In the genomic region with DNA sequence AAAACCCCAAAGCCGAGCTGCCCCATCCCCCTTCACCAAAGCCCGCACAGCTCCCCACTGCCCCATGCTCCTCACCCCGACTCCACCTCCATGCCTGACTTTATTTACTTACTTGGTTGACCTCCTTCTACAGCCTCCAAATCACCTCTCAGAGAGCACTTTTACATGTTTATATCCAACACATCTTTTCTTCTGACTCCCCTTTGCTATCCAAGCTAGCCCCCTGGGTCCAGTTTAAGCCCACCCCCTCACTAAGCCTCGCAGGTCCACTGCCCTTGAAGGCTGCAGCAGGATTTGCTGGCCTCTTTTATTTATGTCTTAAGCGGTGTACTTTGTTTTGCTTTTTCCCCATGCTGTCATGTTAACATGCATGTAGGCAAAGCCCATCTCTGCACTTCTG, we compare ENCODE assay signal across 19 mouse cellular contexts. TPM values are rescaled to one million over a fixed set of nuclear protein-coding genes. Genes with fewer than 3 reads are reported as not detected.
A peak's percentile ranks its signal among the peaks of the same experiment; 100 is the strongest.
DNase-seq lines count a peak whose midpoint lies in the region; ATAC-seq lines count a peak whose summit lies in the region.
"Had no signal": no experiment of that assay in that cellular context is flagged by ENCODE, and none has a peak within 500 bp of the region (broad histone marks: within the 10 kb centered on the region; RNA-seq: fewer than 3 reads in every experiment).

No protein-coding gene starts in this region.

- H3K4me2 ChIP-seq in hindbrain, embryonic 14.5 days (replicated peaks): 0 out of 2 replicates have a peak overlapping the region, but pooled peaks have one; percentile 98
- peak overlapping the region; percentile 88; the same call in 1 of the 2 replicates for H3K4me2 ChIP-seq in hindbrain, embryonic 16.5 days (ENCODE audit: low read length)
- H3K4me2 ChIP-seq in intestine, embryonic 15.5 days (replicated peaks): peak overlapping the region; percentile 90
- H3K4me2 ChIP-seq: limb, embryonic 13.5 days; liver, embryonic 15.5 days had no signal

- H3K4me3 ChIP-seq in heart, embryonic 10.5 days: peak overlapping the region; percentile 66; the same call in 1 of the 2 replicates
- H3K4me3 ChIP-seq in hindbrain, embryonic 14.5 days (replicated peaks; ENCODE audit: low read length): no peak overlapping the region
- H3K4me3 ChIP-seq in hindbrain, embryonic 10.5 days: no peak overlapping the region
- H3K4me3 ChIP-seq in hindbrain, embryonic 16.5 days (ENCODE audit: low read length): no peak overlapping the region
- peak overlapping the region; percentile 57 for H3K4me3 ChIP-seq in intestine, embryonic 15.5 days (replicated peaks)
- H3K4me3 ChIP-seq: limb, embryonic 13.5 days; liver, embryonic 15.5 days; neural tube, embryonic 12.5 days had no signal

- ATAC-seq in hindbrain, embryonic 14.5 days (ENCODE audit: low FRiP score): no peak
- ATAC-seq in hindbrain, embryonic 16.5 days: no peak
- no peak for ATAC-seq in intestine, embryonic 15.5 days
- ATAC-seq: midbrain, embryonic 16.5 days had no signal

- intact Hi-C loops in heart, postnatal 10 days (cut with DNase I): no loop called here

- DNase-seq in heart, embryonic 10.5 days (ENCODE audit: low spot score): no peak
- DNase-seq in heart, postnatal 10 days: no peak
- no peak for DNase-seq in hindbrain, embryonic 14.5 days (ENCODE audit: low spot score)
- no peak for DNase-seq in hindbrain, embryonic 10.5 days (ENCODE audit: low spot score)
- DNase-seq in spleen, postnatal 4 days (ENCODE audit: low spot score in 2 of 2): no peak
- no peak for DNase-seq in thymus, postnatal 14 days
- DNase-seq: kidney, postnatal 10 days; right cerebral cortex, postnatal 4 days had no signal

- no peaks in the 10 kb centered on the region for H3K9me3 ChIP-seq in heart, embryonic 10.5 days
- H3K9me3 ChIP-seq in hindbrain, embryonic 14.5 days (ENCODE audit: control insufficient read depth, low read length): no peaks in the 10 kb centered on the region
- H3K9me3 ChIP-seq in hindbrain, embryonic 10.5 days: no peaks in the 10 kb centered on the region
- H3K9me3 ChIP-seq in hindbrain, embryonic 16.5 days (ENCODE audit: control insufficient read depth, low read length): no peaks in the 10 kb centered on the region
- no peaks in the 10 kb centered on the region for H3K9me3 ChIP-seq in intestine, embryonic 15.5 days
- H3K9me3 ChIP-seq: limb, embryonic 13.5 days; liver, embryonic 15.5 days; neural tube, embryonic 12.5 days had no signal

- WGBS in heart, embryonic 10.5 days: 73% methylated on average over 5 of the region's 5 CpGs
- WGBS in hindbrain, embryonic 14.5 days: 73% methylated on average over 5 of the region's 5 CpGs
- WGBS in hindbrain, embryonic 10.5 days: 79% methylated on average over 5 of the region's 5 CpGs
- WGBS in hindbrain, embryonic 16.5 days: 81% methylated on average over 5 of the region's 5 CpGs
- WGBS in intestine, embryonic 15.5 days: 65% methylated on average over 5 of the region's 5 CpGs

- no peak overlapping the region for H3K27ac ChIP-seq in heart, embryonic 10.5 days
- no peak overlapping the region for H3K27ac ChIP-seq in hindbrain, embryonic 14.5 days
- no peak overlapping the region for H3K27ac ChIP-seq in hindbrain, embryonic 10.5 days
- H3K27ac ChIP-seq in hindbrain, embryonic 16.5 days (ENCODE audit: low read depth, low read length): no peak overlapping the region
- H3K27ac ChIP-seq in intestine, embryonic 15.5 days: no peak overlapping the region
- H3K27ac ChIP-seq: limb, embryonic 13.5 days; liver, embryonic 15.5 days; neural tube, embryonic 12.5 days had no signal

- no peak overlapping the region for H3K9ac ChIP-seq in hindbrain, embryonic 14.5 days
- H3K9ac ChIP-seq in hindbrain, embryonic 16.5 days (ENCODE audit: low read depth, low read length): no peak overlapping the region
- H3K9ac ChIP-seq in intestine, embryonic 15.5 days: no peak overlapping the region
- H3K9ac ChIP-seq: limb, embryonic 13.5 days; liver, embryonic 15.5 days; neural tube, embryonic 12.5 days had no signal

- peaks cover 88% of the 10 kb centered on the region for H3K4me1 ChIP-seq in heart, embryonic 10.5 days
- H3K4me1 ChIP-seq in hindbrain, embryonic 14.5 days (replicated peaks; ENCODE audit: control insufficient read depth, insufficient read depth, low read length): peaks cover 44% of the 10 kb centered on the region
- H3K4me1 ChIP-seq in hindbrain, embryonic 10.5 days (replicated peaks): peaks cover 48% of the 10 kb centered on the region
- H3K4me1 ChIP-seq in hindbrain, embryonic 16.5 days (ENCODE audit: control insufficient read depth, insufficient read depth, low read depth, low read length): peaks cover 43% of the 10 kb centered on the region
- H3K4me1 ChIP-seq in intestine, embryonic 15.5 days (replicated peaks): peaks cover 49% of the 10 kb centered on the region

- H3K27me3 ChIP-seq in heart, embryonic 10.5 days (ENCODE audit: insufficient read depth, poor library complexity, severe bottlenecking): peaks cover 47% of the 10 kb centered on the region
- H3K27me3 ChIP-seq in hindbrain, embryonic 14.5 days (ENCODE audit: control insufficient read depth, insufficient read depth, low read length): peaks cover 28% of the 10 kb centered on the region
- peaks cover 63% of the 10 kb centered on the region for H3K27me3 ChIP-seq in hindbrain, embryonic 10.5 days (ENCODE audit: insufficient read depth, poor library complexity, severe bottlenecking)
- no peaks in the 10 kb centered on the region for H3K27me3 ChIP-seq in hindbrain, embryonic 16.5 days (replicated peaks; ENCODE audit: control insufficient read depth, insufficient read depth, low read length)
- peaks cover 26% of the 10 kb centered on the region for H3K27me3 ChIP-seq in intestine, embryonic 15.5 days (replicated peaks)

- no peaks in the 10 kb centered on the region for H3K36me3 ChIP-seq in heart, embryonic 10.5 days
- no peaks in the 10 kb centered on the region for H3K36me3 ChIP-seq in hindbrain, embryonic 14.5 days (replicated peaks; ENCODE audit: control insufficient read depth, insufficient read depth)
- H3K36me3 ChIP-seq in hindbrain, embryonic 10.5 days: no peaks in the 10 kb centered on the region
- no peaks in the 10 kb centered on the region for H3K36me3 ChIP-seq in hindbrain, embryonic 16.5 days (ENCODE audit: control insufficient read depth, insufficient read depth, low read length)
- no peaks in the 10 kb centered on the region for H3K36me3 ChIP-seq in intestine, embryonic 15.5 days
- H3K36me3 ChIP-seq: G1E; limb, embryonic 13.5 days; liver, embryonic 15.5 days; neural tube, embryonic 12.5 days had no signal

RNA-seq across cellular contexts. Expression of a gene that starts 2.3 kb away (rescaled TPM):
- 17.0 and 34.2 TPM in 2 replicates for polyA plus RNA-seq in heart, embryonic 10.5 days (2016; fragmentation: Nextera tagmentation; extraction: Ambion mirVana)
- total RNA-seq in heart, postnatal 10 days (2021): 100 to 1,000 TPM; 159 to 183 TPM
- 11.7 and 13.6 TPM in 2 replicates for polyA plus RNA-seq in hindbrain, embryonic 14.5 days (2014; fragmentation: Nextera tagmentation; extraction: Ambion mirVana)
- polyA plus RNA-seq in hindbrain, embryonic 10.5 days (2016; fragmentation: Nextera tagmentation; extraction: Ambion mirVana): 0.12 and 0.52 TPM in 2 replicates
- polyA plus RNA-seq in hindbrain, embryonic 16.5 days (2015; fragmentation: Nextera tagmentation; extraction: Ambion mirVana): 8.0 and 10.6 TPM in 2 replicates
- polyA plus RNA-seq in intestine, embryonic 15.5 days (2015; fragmentation: Nextera tagmentation; extraction: Ambion mirVana): 24.4 and 24.9 TPM in 2 replicates
- total RNA-seq: megakaryocyte, adult 5-6 weeks had no signal
- polyA plus RNA-seq: G1E had no signal

RNA-seq across cellular contexts. Expression of a gene that starts 44.6 kb away (rescaled TPM):
- polyA plus RNA-seq in heart, embryonic 10.5 days (2016; fragmentation: Nextera tagmentation; extraction: Ambion mirVana): not detected in 2 replicates
- total RNA-seq in heart, postnatal 10 days (2021): not detected
- polyA plus RNA-seq in hindbrain, embryonic 14.5 days (2014; fragmentation: Nextera tagmentation; extraction: Ambion mirVana): not detected in 2 replicates
- polyA plus RNA-seq in hindbrain, embryonic 10.5 days (2016; fragmentation: Nextera tagmentation; extraction: Ambion mirVana): not detected in 2 replicates
- polyA plus RNA-seq in hindbrain, embryonic 16.5 days (2015; fragmentation: Nextera tagmentation; extraction: Ambion mirVana): not detected in 2 replicates
- not detected in 2 replicates for polyA plus RNA-seq in intestine, embryonic 15.5 days (2015; fragmentation: Nextera tagmentation; extraction: Ambion mirVana)
- total RNA-seq: G1E; gastrocnemius, adult 8-10 months; layer of hippocampus, adult 8-10 months; megakaryocyte, adult 5-6 weeks had no signal
- polyA plus RNA-seq: embryonic facial prominence, embryonic 11.5 days; G1E; liver, embryonic 15.5 days; midbrain, embryonic 16.5 days; neural tube, embryonic 12.5 days had no signal

RNA-seq across cellular contexts. Expression of a gene that starts 57.5 kb away (rescaled TPM):
- 25.5 and 28.4 TPM in 2 replicates for polyA plus RNA-seq in heart, embryonic 10.5 days (2016; fragmentation: Nextera tagmentation; extraction: Ambion mirVana)
- 10 to 100 TPM; 42.1 to 45.4 TPM for total RNA-seq in heart, postnatal 10 days (2021)
- 33.3 and 41.0 TPM in 2 replicates for polyA plus RNA-seq in hindbrain, embryonic 14.5 days (2014; fragmentation: Nextera tagmentation; extraction: Ambion mirVana)
- polyA plus RNA-seq in hindbrain, embryonic 10.5 days (2016; fragmentation: Nextera tagmentation; extraction: Ambion mirVana): 25.5 and 28.9 TPM in 2 replicates
- polyA plus RNA-seq in hindbrain, embryonic 16.5 days (2015; fragmentation: Nextera tagmentation; extraction: Ambion mirVana): 33.6 and 35.4 TPM in 2 replicates
- polyA plus RNA-seq in intestine, embryonic 15.5 days (2015; fragmentation: Nextera tagmentation; extraction: Ambion mirVana): 36.8 and 40.4 TPM in 2 replicates

Comparison
In these comparisons a context has a peak if more than half of its experiments do, and no peak if none do; other contexts are left out.
1. H3K4me3 ChIP-seq: peak in heart, embryonic 10.5 days (single experiment) and intestine, embryonic 15.5 days (single experiment); none in hindbrain, embryonic 14.5 days (single experiment), hindbrain, embryonic 10.5 days (single experiment) and hindbrain, embryonic 16.5 days (single experiment).
2. Peak in every context shown above with its lines, with median percentiles within 50 percentile points of each other: H3K4me2 ChIP-seq.